Mouse (Mus musculus): ENCODE measurements around the gene Rpl3l. TPM values are rescaled to one million over a fixed set of nuclear protein-coding genes. Genes with fewer than 3 reads are reported as not detected.

Gene Rpl3l
- polyA plus RNA-seq, 1 experiment: 0.56 TPM

Other genes with a start within 250 kb of the Rpl3l start
- gene Mlst8, start 248.7 kb upstream of the Rpl3l start, polyA plus RNA-seq (2012; rRNA removed): 37.9 and 45.7 TPM in 2 replicates
- gene Caskin1, start 239.2 kb upstream of the Rpl3l start, polyA plus RNA-seq (2012; rRNA removed): 116 and 124 TPM in 2 replicates
- 194 and 212 TPM in 2 replicates for gene Traf7, start 199.9 kb upstream of the Rpl3l start, polyA plus RNA-seq (2012; rRNA removed)
- 97.2 and 118 TPM in 2 replicates for gene Rab26, start 193.6 kb upstream of the Rpl3l start, polyA plus RNA-seq (2012; rRNA removed)
- 85.1 and 85.3 TPM in 2 replicates for gene Pkd1, start 178.0 kb upstream of the Rpl3l start, polyA plus RNA-seq (2012; rRNA removed)
- 175 and 194 TPM in 2 replicates for gene Tsc2, start 95.2 kb upstream of the Rpl3l start, polyA plus RNA-seq (2012; rRNA removed)
- 8.8 and 10.7 TPM in 2 replicates for gene Nthl1, start 95.1 kb upstream of the Rpl3l start, polyA plus RNA-seq (2012; rRNA removed)
- 80.5 and 83.9 TPM in 2 replicates for gene Slc9a3r2, start 77.5 kb upstream of the Rpl3l start, polyA plus RNA-seq (2012; rRNA removed)
- 0.65 TPM in 1 of 2 replicates, not detected in the other for gene Npw, start 69.4 kb upstream of the Rpl3l start, polyA plus RNA-seq (2012; rRNA removed)
- 53.8 and 59.4 TPM in 2 replicates for gene Zfp598, start 58.1 kb upstream of the Rpl3l start, polyA plus RNA-seq (2012; rRNA removed)
- gene Syngr3, start 37.9 kb upstream of the Rpl3l start, polyA plus RNA-seq (2012; rRNA removed): 170 and 183 TPM in 2 replicates
- gene Gfer, start 31.7 kb upstream of the Rpl3l start, polyA plus RNA-seq (2012; rRNA removed): 22.6 and 24.1 TPM in 2 replicates
- gene Noxo1, start 31.6 kb upstream of the Rpl3l start, polyA plus RNA-seq (2012; rRNA removed): 5.9 and 6.7 TPM in 2 replicates
- 56.1 and 56.2 TPM in 2 replicates for gene Tbl3, start 20.2 kb upstream of the Rpl3l start, polyA plus RNA-seq (2012; rRNA removed)
- gene Rnf151, start 9.8 kb upstream of the Rpl3l start, polyA plus RNA-seq (2012; rRNA removed): 0.11 and 0.38 TPM in 2 replicates
- gene Rps2, start 9.7 kb upstream of the Rpl3l start, polyA plus RNA-seq (2012; rRNA removed): 967 and 1,066 TPM in 2 replicates
- 445 and 493 TPM in 2 replicates for gene Ndufb10, start 3.3 kb upstream of the Rpl3l start, polyA plus RNA-seq (2012; rRNA removed)
- gene Msrb1, start 8.8 kb downstream of the Rpl3l start, polyA plus RNA-seq (2012; rRNA removed): 32.7 and 37.7 TPM in 2 replicates
- gene Hs3st6, start 25.2 kb downstream of the Rpl3l start, polyA plus RNA-seq (2012; rRNA removed): 0.66 and 0.78 TPM in 2 replicates
- gene Meiob, start 76.5 kb downstream of the Rpl3l start, polyA plus RNA-seq (2012; rRNA removed): not detected in 2 replicates
- gene Hagh, start 112.3 kb downstream of the Rpl3l start, polyA plus RNA-seq (2012; rRNA removed): 125 and 142 TPM in 2 replicates
- 23.5 and 26.0 TPM in 2 replicates for gene Fahd1, start 122.5 kb downstream of the Rpl3l start, polyA plus RNA-seq (2012; rRNA removed)
- 0.06 and 0.16 TPM in 2 replicates for gene Igfals, start 138.2 kb downstream of the Rpl3l start, polyA plus RNA-seq (2012; rRNA removed)
- 29.0 and 31.4 TPM in 2 replicates for gene Nubp2, start 158.5 kb downstream of the Rpl3l start, polyA plus RNA-seq (2012; rRNA removed)
- 69.1 and 78.1 TPM in 2 replicates for gene Spsb3, start 158.8 kb downstream of the Rpl3l start, polyA plus RNA-seq (2012; rRNA removed)
- 63.7 and 67.9 TPM in 2 replicates for gene Eme2, start 167.3 kb downstream of the Rpl3l start, polyA plus RNA-seq (2012; rRNA removed)
- 111 and 127 TPM in 2 replicates for gene Mrps34, start 167.3 kb downstream of the Rpl3l start, polyA plus RNA-seq (2012; rRNA removed)
- 76.8 and 81.6 TPM in 2 replicates for gene Nme3, start 168.7 kb downstream of the Rpl3l start, polyA plus RNA-seq (2012; rRNA removed)
- gene Mapk8ip3, start 209.2 kb downstream of the Rpl3l start, polyA plus RNA-seq (2012; rRNA removed): 325 and 357 TPM in 2 replicates
- 4.6 and 6.3 TPM in 2 replicates for gene Jpt2, start 232.9 kb downstream of the Rpl3l start, polyA plus RNA-seq (2012; rRNA removed)

Measured in frontal cortex, adult 2 months (tissue).